Comparison of ENCODE assay signal across 31 mouse cellular contexts in genomic region chr6:116126577-116126976, GRCm38 (mm10).
DNase-seq lines count a peak whose midpoint lies in the region; ATAC-seq and TF ChIP-seq lines count a peak whose summit lies in the region.
"Had no signal": no experiment of that assay in that cellular context is flagged by ENCODE, and none has a peak within 500 bp of the region (broad histone marks: within the 10 kb centered on the region; RNA-seq: fewer than 3 reads in every experiment).

No protein-coding gene starts in this region.

- no peak for TF ChIP-seq CTCF in gastrocnemius, adult 2 months (IDR thresholded peaks at IDR 0.05)

- DNase-seq in gastrocnemius, adult 2 months = no peak
- DNase-seq in gastrocnemius, postnatal 4 days (ENCODE audit: low spot score in 2 of 2) = no peak
- peak; percentile 50 for DNase-seq in kidney, adult 9 months
- DNase-seq in layer of hippocampus, postnatal 25 days (ENCODE audit: extremely low spot score in 1 of 2, low spot score in 1 of 2) = no peak
- DNase-seq: adrenal gland, adult 2 months; adrenal gland, postnatal 14 days; B cell, adult 2 months; cerebellum, adult 11-12 months; cerebellum, adult 8-10 months; cerebellum, postnatal 10 days; cerebellum, postnatal 36 days; embryo, embryonic 11 days; gastrocnemius, postnatal 14 days; heart, adult 18-20 months; heart, postnatal 10 days; heart, postnatal 36 days had no signal

- H3K27me3 ChIP-seq in kidney, embryonic 15.5 days = no peaks in the 10 kb centered on the region
- H3K27me3 ChIP-seq: CH12.LX; embryonic facial prominence, embryonic 13.5 days; forebrain, embryonic 13.5 days; heart, embryonic 12.5 days; heart, embryonic 15.5 days; hindbrain, embryonic 13.5 days; Patski had no signal

- ATAC-seq in kidney, embryonic 15.5 days (replicated peaks; ENCODE audit: low FRiP score) = no peak
- ATAC-seq: forebrain, embryonic 13.5 days; forebrain, embryonic 16.5 days; hindbrain, embryonic 16.5 days; Patski had no signal

- H3K27ac ChIP-seq in gastrocnemius, adult 2 months = peak overlapping the region; percentile 6; the same call in 1 of the 2 replicates
- H3K27ac ChIP-seq in kidney, embryonic 15.5 days = no peak overlapping the region
- peak overlapping the region; percentile 79 for H3K27ac ChIP-seq in brown adipose tissue, adult 24 weeks (replicated peaks; ENCODE audit: low read depth, low read length)
- H3K27ac ChIP-seq: embryonic facial prominence, embryonic 10.5 days; embryonic facial prominence, embryonic 13.5 days; forebrain, embryonic 13.5 days; heart, embryonic 15.5 days; hindbrain, embryonic 10.5 days; hindbrain, embryonic 13.5 days had no signal

- H3K9ac ChIP-seq in kidney, embryonic 15.5 days = no peak overlapping the region
- H3K9ac ChIP-seq: embryonic facial prominence, embryonic 13.5 days; forebrain, embryonic 13.5 days; heart, embryonic 12.5 days; heart, embryonic 15.5 days; hindbrain, embryonic 13.5 days had no signal

- H3K36me3 ChIP-seq in kidney, embryonic 15.5 days = peaks cover 18% of the 10 kb centered on the region
- H3K36me3 ChIP-seq: heart, embryonic 15.5 days had no signal

- no peaks in the 10 kb centered on the region for H3K4me1 ChIP-seq in kidney, embryonic 15.5 days
- peaks cover 14% of the 10 kb centered on the region for H3K4me1 ChIP-seq in brown adipose tissue, adult 24 weeks (ENCODE audit: control insufficient read depth, insufficient read depth, insufficient read length, low read length)
- H3K4me1 ChIP-seq: embryonic facial prominence, embryonic 10.5 days; embryonic facial prominence, embryonic 13.5 days; hindbrain, embryonic 13.5 days had no signal

- H3K9me3 ChIP-seq in kidney, embryonic 15.5 days (replicated peaks) = no peaks in the 10 kb centered on the region
- H3K9me3 ChIP-seq: embryonic facial prominence, embryonic 10.5 days; embryonic facial prominence, embryonic 13.5 days; forebrain, embryonic 13.5 days; G1E; heart, embryonic 12.5 days; heart, embryonic 15.5 days; hindbrain, embryonic 10.5 days; hindbrain, embryonic 13.5 days had no signal

- H3K4me3 ChIP-seq in gastrocnemius, adult 2 months = no peak overlapping the region
- no peak overlapping the region for H3K4me3 ChIP-seq in kidney, embryonic 15.5 days (replicated peaks)
- H3K4me3 ChIP-seq in brown adipose tissue, adult 24 weeks (ENCODE audit: insufficient read depth, low read depth, low read length) = no peak overlapping the region
- H3K4me3 ChIP-seq: embryonic facial prominence, embryonic 10.5 days; embryonic facial prominence, embryonic 13.5 days; erythroblast, embryonic 14.5 days; forebrain, embryonic 13.5 days; heart, embryonic 12.5 days; heart, embryonic 15.5 days; hindbrain, embryonic 10.5 days; hindbrain, embryonic 13.5 days had no signal

- intact Hi-C loops in gastrocnemius, adult 2 months (cut with DNase I) = no loop called here

- H3K4me2 ChIP-seq in kidney, embryonic 15.5 days = no peak overlapping the region
- H3K4me2 ChIP-seq: embryonic facial prominence, embryonic 13.5 days; forebrain, embryonic 13.5 days; heart, embryonic 12.5 days; heart, embryonic 15.5 days; hindbrain, embryonic 13.5 days had no signal
